Comparison of ENCODE assay signal across 21 mouse cellular contexts in genomic region chrX:7467985-7468384, GRCm38 (mm10).
DNase-seq lines count a peak whose midpoint lies in the region; ATAC-seq and TF ChIP-seq lines count a peak whose summit lies in the region.
"Had no signal": no experiment of that assay in that cellular context is flagged by ENCODE, and none has a peak within 500 bp of the region (broad histone marks: within the 10 kb centered on the region; RNA-seq: fewer than 3 reads in every experiment).

No protein-coding gene starts in this region.

- no peaks in the 10 kb centered on the region for H3K4me1 ChIP-seq in forebrain, postnatal 0 days (ENCODE audit: insufficient read depth)
- H3K4me1 ChIP-seq in forebrain, embryonic 12.5 days: no peaks in the 10 kb centered on the region
- H3K4me1 ChIP-seq: heart, embryonic 15.5 days; limb, embryonic 12.5 days; midbrain, embryonic 12.5 days had no signal

- POLR2A ChIA-PET in Patski (lab: Charles Lee): interaction anchor here (0.7 kb wide), 2 partner anchors 19 to 44 kb away, joined by 3 to 5 read pairs; no protein-coding TSS in a partner anchor

- no peak for TF ChIP-seq CTCF in forebrain, postnatal 0 days (IDR thresholded peaks at IDR 0.05; ENCODE audit: low read depth)
- peak; percentile 54 for TF ChIP-seq CTCF in Patski (IDR thresholded peaks at IDR 0.05)

- no peaks in the 10 kb centered on the region for H3K27me3 ChIP-seq in forebrain, postnatal 0 days (ENCODE audit: insufficient read depth, low read length)
- H3K27me3 ChIP-seq in forebrain, embryonic 12.5 days: no peaks in the 10 kb centered on the region
- peaks cover 7% of the 10 kb centered on the region for H3K27me3 ChIP-seq in Patski
- H3K27me3 ChIP-seq: heart, embryonic 15.5 days; limb, embryonic 12.5 days; midbrain, embryonic 12.5 days had no signal

- no peaks in the 10 kb centered on the region for H3K36me3 ChIP-seq in forebrain, postnatal 0 days (ENCODE audit: insufficient read depth)
- H3K36me3 ChIP-seq in forebrain, embryonic 12.5 days (replicated peaks): no peaks in the 10 kb centered on the region
- H3K36me3 ChIP-seq: heart, embryonic 15.5 days; limb, embryonic 12.5 days; midbrain, embryonic 12.5 days had no signal

- no peak overlapping the region for H3K4me3 ChIP-seq in forebrain, postnatal 0 days (ENCODE audit: low read depth, low read length)
- H3K4me3 ChIP-seq in forebrain, embryonic 12.5 days (replicated peaks): no peak overlapping the region
- H3K4me3 ChIP-seq: erythroblast, embryonic 14.5 days; gastrocnemius, adult 2 months; heart, adult 2 months; heart, embryonic 15.5 days; limb, embryonic 12.5 days; midbrain, embryonic 12.5 days; myocyte had no signal

- no peaks in the 10 kb centered on the region for H3K9me3 ChIP-seq in forebrain, postnatal 0 days (ENCODE audit: low read length)
- no peaks in the 10 kb centered on the region for H3K9me3 ChIP-seq in forebrain, embryonic 12.5 days
- H3K9me3 ChIP-seq: heart, embryonic 15.5 days; limb, embryonic 12.5 days; midbrain, embryonic 12.5 days had no signal

- CTCF ChIA-PET in Patski (lab: Charles Lee): interaction anchor here (0.7 to 3.6 kb wide), 8 partner anchors 24 to 212 kb away, joined by 3 to 38 read pairs (median 4); no protein-coding TSS in a partner anchor

- no peak overlapping the region for H3K27ac ChIP-seq in forebrain, postnatal 0 days (ENCODE audit: low read depth, low read length)
- H3K27ac ChIP-seq in forebrain, embryonic 12.5 days: no peak overlapping the region
- H3K27ac ChIP-seq: gastrocnemius, adult 2 months; heart, adult 2 months; heart, embryonic 15.5 days; limb, embryonic 12.5 days; liver, embryonic 14.5 days; macrophage; midbrain, embryonic 12.5 days had no signal

- 46% methylated on average over 1 of the region's 1 CpGs for WGBS in forebrain, postnatal 0 days
- 43% methylated on average over 1 of the region's 1 CpGs for WGBS in forebrain, embryonic 12.5 days

- in situ Hi-C loops in Patski (cut with MboI; ENCODE audit: low pct_unique_long_range_greater_than_20kb): loop anchor here (5.0 kb wide), 1 partner anchor 46 kb away; no protein-coding TSS in a partner anchor

- no peak for ATAC-seq in forebrain, postnatal 0 days
- ATAC-seq in forebrain, embryonic 12.5 days (ENCODE audit: low FRiP score): no peak
- no peak for ATAC-seq in Patski

- DNase-seq in forebrain, postnatal 0 days: peak; percentile 15
- peak; percentile 14 to 36 for DNase-seq in kidney, postnatal 36 days
- DNase-seq in kidney, adult 18-20 months: no peak
- DNase-seq in 3T3-L1 (ENCODE audit: low read depth, low spot score) (peak; percentile 24), Patski (ENCODE audit: low read depth, low spot score) (no peak)
- DNase-seq in neural tube, embryonic 10.5 days (ENCODE audit: extremely low spot score, low spot score): no peak
- DNase-seq in adrenal gland, adult 8-10 months: no peak
- DNase-seq: cerebellum, adult 11-12 months; cerebellum, postnatal 25 days; gastrocnemius, adult 2 months; heart, adult 2 months; right cerebral cortex, adult 18-20 months; thymus, adult 18-20 months had no signal

- no peak overlapping the region for H3K4me2 ChIP-seq in forebrain, postnatal 0 days (ENCODE audit: low read depth)
- H3K4me2 ChIP-seq in forebrain, embryonic 12.5 days: no peak overlapping the region
- H3K4me2 ChIP-seq: heart, embryonic 15.5 days; limb, embryonic 12.5 days; midbrain, embryonic 12.5 days had no signal

- H3K9ac ChIP-seq in forebrain, postnatal 0 days: no peak overlapping the region
- H3K9ac ChIP-seq in forebrain, embryonic 12.5 days: no peak overlapping the region
- H3K9ac ChIP-seq: heart, embryonic 15.5 days; limb, embryonic 12.5 days; liver, embryonic 14.5 days; midbrain, embryonic 12.5 days had no signal

Comparison
In these comparisons a context has a peak if more than half of its experiments do, and no peak if none do; other contexts are left out.
1. DNase-seq: peak in forebrain, postnatal 0 days (single experiment), kidney, postnatal 36 days (2 of 2) and 3T3-L1 (single experiment); none in kidney, adult 18-20 months (single experiment), Patski (single experiment), neural tube, embryonic 10.5 days (single experiment) and adrenal gland, adult 8-10 months (single experiment).